Mouse (Mus musculus) stomach, embryonic 16.5 days (tissue): ENCODE data around the gene Nceh1. TPM values are rescaled to one million over a fixed set of nuclear protein-coding genes. Genes with fewer than 3 reads are reported as not detected.

Experiments used
- ATAC-seq: fragments of 200-750 bp; cut with Nextera tagmentation; 2 replicates; pipeline ENCODE4 v1.8.0; 2017; ENCODE audit warnings: moderate number of reproducible peaks, moderate TSS enrichment; ENCODE audit not compliant: insufficient read depth, low FRiP score
- H3K27ac ChIP-seq: fragments of 300-500 bp; sonication (generic); 2 replicates; pipeline ENCODE4 v1.5.1; 2014; ENCODE audit warnings: low read length
- H3K27me3 ChIP-seq: fragments of 300-500 bp; sonication (generic); 2 replicates; pipeline ENCODE4 v1.6.1; 2014; ENCODE audit warnings: low read length, control low read depth, mixed read lengths; ENCODE audit not compliant: control insufficient read depth, insufficient read depth
- H3K36me3 ChIP-seq: fragments of 300-500 bp; sonication (generic); 2 replicates; pipeline ENCODE4 v1.6.1; 2014; ENCODE audit warnings: low read length; ENCODE audit not compliant: control insufficient read depth, insufficient read depth
- H3K4me1 ChIP-seq: fragments of 300-500 bp; sonication (generic); 2 replicates; pipeline ENCODE4 v1.6.1; 2014; ENCODE audit warnings: low read length, control low read depth, mixed read lengths; ENCODE audit not compliant: control insufficient read depth, insufficient read depth
- H3K4me2 ChIP-seq: fragments of 300-500 bp; sonication (generic); 2 replicates; pipeline ENCODE4 v1.6.1; 2014; ENCODE audit warnings: low read depth, low read length, mixed read lengths
- H3K4me3 ChIP-seq: fragments of 300-500 bp; sonication (generic); replicated peaks from 2 replicates; pipeline ENCODE4 v1.5.1; 2014; ENCODE audit warnings: mild to moderate bottlenecking, low read length
- H3K9ac ChIP-seq: fragments of 300-500 bp; sonication (generic); 2 replicates; pipeline ENCODE4 v1.6.1; 2014; ENCODE audit warnings: low read length
- H3K9me3 ChIP-seq: fragments of 300-500 bp; sonication (generic); replicated peaks from 2 replicates; pipeline ENCODE4 v1.6.1; 2016; ENCODE audit warnings: low read length, control low read depth; ENCODE audit not compliant: control insufficient read depth
- WGBS: fragments of 180-500 bp; shearing (Covaris S2); extraction: QIAGEN DNeasy Blood & Tissue Kit; methylation state at CpG from one replicate; pipeline ENCODE4 v1.1.7; 2014; 5-methylcytosine and 5-hydroxymethylcytosine counted together
- polyA plus RNA-seq: library from polyadenylated mRNA; unstranded; fragments of >200 nt; fragmentation: Nextera tagmentation; extraction: Ambion mirVana; gene quantifications from 2 replicates; pipeline ENCODE4 v1.2.1, GENCODE M21; 2015

Nceh1 gene
- polyA plus RNA-seq, 1 experiment from 2014 or later = 8.6 TPM

DNA sequence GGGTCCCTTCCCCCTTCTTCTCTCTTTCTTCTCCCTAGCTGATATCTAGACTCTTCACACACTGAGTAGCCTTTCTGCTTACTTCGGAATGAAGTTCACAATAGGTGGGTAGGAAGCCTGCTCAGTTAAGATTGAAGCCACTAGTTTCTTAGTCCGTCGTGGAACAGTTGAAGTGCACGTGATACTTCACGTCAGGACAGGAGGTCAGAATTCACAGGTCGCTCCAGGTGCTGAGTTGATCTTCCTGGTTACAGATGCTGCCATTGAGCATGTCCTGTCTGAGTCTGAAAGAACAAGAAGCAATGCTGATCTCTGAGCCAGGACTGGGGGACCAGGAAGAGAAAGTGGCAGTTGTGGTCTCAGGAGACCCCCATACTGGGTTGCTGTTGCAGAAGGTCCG, 16.4 kb downstream of the Nceh1 start:
- 81% methylated on average over 7 of the region's 7 CpGs for WGBS
- Histone ChIP-seq H3K9ac (no peak overlapping the region), H3K9me3 (no peaks in the 10 kb centered on the region), H3K27me3 (no peaks in the 10 kb centered on the region), H3K4me2 (no peak overlapping the region), H3K27ac (no peak overlapping the region), H3K4me1 (no peaks in the 10 kb centered on the region), H3K4me3 (no peak overlapping the region), H3K36me3 (no peaks in the 10 kb centered on the region)
- ATAC-seq = no peak

DNA sequence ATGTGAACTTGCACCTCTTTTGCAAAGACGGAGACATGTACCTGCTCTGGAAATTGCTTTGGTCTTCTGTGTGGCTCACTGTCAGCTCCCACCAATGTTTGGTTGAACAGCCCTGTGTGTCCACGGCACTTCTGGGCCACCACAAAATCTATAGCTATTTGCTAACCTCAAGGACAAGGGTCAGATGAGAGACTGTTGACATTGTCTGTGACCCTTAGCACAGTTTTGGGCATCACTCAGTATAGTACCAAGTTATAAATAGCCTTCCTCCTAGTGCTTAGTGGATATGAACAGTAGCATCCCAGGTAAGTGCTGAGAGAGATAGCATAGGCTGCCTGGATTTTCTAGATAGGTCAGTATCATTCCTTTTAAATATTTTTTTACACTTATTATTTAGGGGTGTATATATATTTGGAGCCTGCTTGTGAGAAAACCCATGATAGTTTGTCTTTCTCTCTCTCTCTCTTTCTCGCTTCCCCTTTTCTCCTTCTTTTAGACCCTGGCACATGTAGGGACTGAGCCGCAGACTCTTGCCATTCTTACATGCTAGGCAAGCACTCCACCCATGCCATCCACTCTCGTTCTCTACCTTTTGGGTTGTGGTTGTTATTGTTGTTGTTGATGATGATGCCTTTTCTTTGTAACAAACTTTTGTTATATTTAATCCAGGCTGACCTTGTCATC, 19.1 kb downstream of the Nceh1 start:
- Histone ChIP-seq H3K27me3 (no peaks in the 10 kb centered on the region), H3K4me2 (no peak overlapping the region), H3K4me1 (peaks cover 14% of the 10 kb centered on the region; the same call in 1 of the 2 replicates), H3K36me3 (no peaks in the 10 kb centered on the region), H3K27ac (no peak overlapping the region), H3K9me3 (no peaks in the 10 kb centered on the region), H3K9ac (no peak overlapping the region), H3K4me3 (no peak overlapping the region)
- 82% methylated on average over 5 of the region's 5 CpGs for WGBS
- ATAC-seq = no peak

DNA sequence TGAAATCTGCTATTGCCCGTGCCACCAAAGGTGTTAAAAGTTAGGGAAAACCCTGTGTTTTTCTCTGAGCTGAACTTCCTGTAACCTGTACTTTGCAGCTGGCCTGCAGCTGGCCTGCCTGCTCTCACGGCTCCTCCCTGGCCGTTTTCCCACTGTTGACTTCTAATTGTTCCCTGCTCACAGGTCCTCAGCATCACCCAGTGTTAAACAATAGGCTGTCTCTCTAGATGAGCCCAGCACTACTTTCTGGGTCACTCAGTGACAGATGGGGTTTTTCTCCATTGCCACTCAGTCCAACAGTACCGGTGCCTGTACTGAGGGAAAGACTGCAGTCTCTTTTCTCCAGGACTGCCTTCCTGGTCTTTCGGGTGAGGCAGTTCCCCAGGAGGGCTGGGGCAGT, 22.3 kb downstream of the Nceh1 start:
- peaks cover 14% of the 10 kb centered on the region; the same call in 1 of the 2 replicates for H3K4me1 ChIP-seq
- H3K36me3 ChIP-seq = no peaks in the 10 kb centered on the region
- H3K9ac ChIP-seq = no peak overlapping the region
- H3K4me3 ChIP-seq = no peak overlapping the region
- ATAC-seq = peak; percentile 31; the same call in 1 of the 2 replicates
- 23% methylated on average over 5 of the region's 5 CpGs for WGBS
- no peak overlapping the region for H3K4me2 ChIP-seq
- no peaks in the 10 kb centered on the region for H3K27me3 ChIP-seq
- no peaks in the 10 kb centered on the region for H3K9me3 ChIP-seq
- peak overlapping the region; percentile 70 for H3K27ac ChIP-seq

DNA sequence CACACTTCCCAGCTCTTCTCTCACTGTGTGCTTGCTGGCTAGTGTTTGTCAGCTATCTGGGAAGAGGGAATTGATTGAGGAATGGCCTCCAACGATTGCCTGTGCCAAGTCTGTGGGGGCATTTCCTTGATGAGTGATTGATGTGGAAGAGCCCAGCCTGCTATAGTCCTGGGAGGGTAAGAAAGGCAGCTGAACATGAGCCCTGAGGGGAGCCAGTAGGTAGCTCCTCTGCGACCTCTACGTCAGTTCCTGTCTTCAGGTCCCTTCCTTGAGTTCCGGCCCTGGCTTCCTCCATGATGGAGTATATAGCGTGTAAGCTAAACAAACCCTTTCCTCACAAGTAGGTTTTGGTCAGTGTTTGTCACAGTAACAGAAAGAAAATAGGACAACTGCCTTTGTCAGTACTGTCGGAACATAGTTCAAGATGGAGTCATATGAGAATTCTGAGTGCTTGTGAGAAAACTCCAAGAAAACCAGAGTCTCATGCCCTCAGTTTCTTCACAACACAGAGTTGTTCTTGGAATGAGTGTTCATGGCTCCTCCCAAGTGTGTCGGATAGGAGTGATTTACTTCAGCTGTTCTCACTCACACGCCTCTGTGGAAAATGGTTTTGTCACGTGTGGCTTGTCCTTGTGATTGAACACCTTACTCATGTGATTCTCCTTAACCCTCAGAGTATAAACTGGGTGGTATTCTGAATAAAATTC, 22.9 kb downstream of the Nceh1 start:
- Histone ChIP-seq H3K4me1 (peaks cover 14% of the 10 kb centered on the region; the same call in 1 of the 2 replicates), H3K36me3 (no peaks in the 10 kb centered on the region), H3K9me3 (no peaks in the 10 kb centered on the region), H3K4me3 (no peak overlapping the region), H3K9ac (no peak overlapping the region), H3K4me2 (no peak overlapping the region), H3K27me3 (no peaks in the 10 kb centered on the region), H3K27ac (peak overlapping the region; percentile 70)
- 56% methylated on average over 9 of the region's 9 CpGs for WGBS
- peak; percentile 41; the same call in 1 of the 2 replicates for ATAC-seq

DNA sequence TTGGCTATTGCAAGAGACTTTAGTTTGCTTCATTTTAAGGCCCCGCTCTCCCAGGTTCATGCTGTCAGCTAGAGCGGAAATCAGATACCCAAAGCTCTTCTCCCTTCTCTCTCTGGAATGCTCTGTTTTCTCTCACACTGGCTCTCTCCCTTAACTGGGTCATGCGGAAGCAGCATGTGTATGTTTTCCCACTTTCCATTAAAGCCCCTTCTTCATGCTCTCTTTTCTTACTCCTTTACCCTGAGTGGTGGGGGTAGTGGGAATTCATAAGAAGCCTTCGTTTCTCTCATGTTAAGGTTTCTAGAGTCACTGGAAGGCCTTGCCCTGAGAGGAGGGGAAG, 23.4 kb downstream of the Nceh1 start:
- peak overlapping the region; percentile 15; the same call in 1 of the 2 replicates for H3K27ac ChIP-seq
- H3K4me1 ChIP-seq = peaks cover 14% of the 10 kb centered on the region; the same call in 1 of the 2 replicates
- H3K27me3 ChIP-seq = no peaks in the 10 kb centered on the region
- no peak overlapping the region for H3K4me2 ChIP-seq
- no peaks in the 10 kb centered on the region for H3K9me3 ChIP-seq
- ATAC-seq = peak; percentile 16; the same call in 1 of the 2 replicates
- no peak overlapping the region for H3K9ac ChIP-seq
- no peaks in the 10 kb centered on the region for H3K36me3 ChIP-seq
- no peak overlapping the region for H3K4me3 ChIP-seq
- 54% methylated on average over 4 of the region's 4 CpGs for WGBS

DNA sequence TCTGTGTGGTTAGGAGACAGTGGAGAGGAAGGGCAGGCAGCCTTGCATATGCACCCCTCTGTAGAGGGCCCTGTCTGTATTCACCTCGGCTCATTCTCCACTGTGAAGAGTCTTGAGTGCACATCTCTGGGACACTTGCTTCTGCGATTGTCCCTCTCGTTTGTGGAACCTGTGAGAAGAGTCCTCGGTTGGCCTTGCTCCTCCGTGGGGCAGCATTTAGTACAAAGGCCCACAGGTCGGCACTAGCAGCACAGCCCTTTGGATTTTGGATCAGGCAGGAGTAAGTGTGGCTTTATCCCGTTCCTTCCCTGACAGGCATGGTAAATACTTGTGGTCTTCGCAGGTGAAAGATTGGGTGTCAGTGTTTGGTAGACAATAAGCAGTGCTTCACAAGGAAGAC, 23.8 kb downstream of the Nceh1 start:
- 77% methylated on average over 8 of the region's 8 CpGs for WGBS
- no peak overlapping the region for H3K9ac ChIP-seq
- no peaks in the 10 kb centered on the region for H3K36me3 ChIP-seq
- H3K4me2 ChIP-seq = no peak overlapping the region
- H3K27ac ChIP-seq = peak overlapping the region; percentile 15
- no peak for ATAC-seq
- H3K4me1 ChIP-seq = peaks cover 14% of the 10 kb centered on the region; the same call in 1 of the 2 replicates
- H3K9me3 ChIP-seq = no peaks in the 10 kb centered on the region
- no peak overlapping the region for H3K4me3 ChIP-seq
- H3K27me3 ChIP-seq = no peaks in the 10 kb centered on the region

DNA sequence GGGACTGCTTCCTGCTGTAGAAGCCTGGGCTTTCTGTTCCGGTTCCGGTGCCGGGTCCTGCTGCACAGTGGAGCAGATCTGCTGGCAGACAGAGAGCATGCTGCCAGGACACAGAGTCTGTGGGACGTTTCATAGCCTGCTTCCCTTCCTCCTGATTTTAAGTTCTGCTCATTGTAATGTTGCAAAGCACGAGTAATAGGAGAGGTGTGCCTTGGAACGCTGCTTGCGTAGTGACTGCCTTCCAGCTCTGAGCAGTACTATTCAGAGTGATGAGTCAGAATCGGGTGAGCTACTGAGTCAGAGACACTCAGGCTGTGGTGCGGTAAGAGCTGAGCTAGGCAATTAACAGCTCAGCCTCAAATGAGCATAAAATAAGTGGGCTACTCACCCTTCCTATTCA, 26.9 kb downstream of the Nceh1 start:
- Histone ChIP-seq H3K9me3 (no peaks in the 10 kb centered on the region), H3K4me3 (no peak overlapping the region), H3K27me3 (no peaks in the 10 kb centered on the region), H3K4me2 (no peak overlapping the region), H3K9ac (no peak overlapping the region), H3K4me1 (peaks cover 10% of the 10 kb centered on the region; the same call in 1 of the 2 replicates), H3K36me3 (no peaks in the 10 kb centered on the region), H3K27ac (no peak overlapping the region)
- WGBS = 78% methylated on average over 9 of the region's 9 CpGs
- ATAC-seq = 0 out of 2 replicates have a peak, but pooled peaks have one; percentile 28

DNA sequence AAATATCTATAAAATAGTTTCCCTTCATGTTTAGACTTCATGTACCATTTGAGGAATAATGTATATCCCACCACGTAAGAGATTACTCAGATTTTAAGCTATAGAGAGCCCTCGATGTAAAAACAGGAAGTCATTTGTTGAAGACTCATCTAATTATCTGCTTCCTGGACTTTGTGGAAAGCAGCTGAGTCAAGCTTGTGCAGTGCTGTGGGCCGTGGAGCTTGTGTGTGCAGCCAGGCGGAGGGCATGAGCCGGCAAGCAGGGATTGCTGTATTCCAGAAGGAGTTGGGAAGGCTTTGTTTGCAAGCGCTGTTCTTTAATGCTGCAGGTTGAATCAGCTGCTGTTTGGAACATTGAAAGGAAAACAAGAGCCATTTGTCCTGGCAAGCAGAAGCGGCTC, 27.5 kb downstream of the Nceh1 start:
- no peak overlapping the region for H3K4me2 ChIP-seq
- no peaks in the 10 kb centered on the region for H3K27me3 ChIP-seq
- no peak overlapping the region for H3K27ac ChIP-seq
- H3K9me3 ChIP-seq = no peaks in the 10 kb centered on the region
- H3K4me3 ChIP-seq = no peak overlapping the region
- H3K4me1 ChIP-seq = peaks cover 4% of the 10 kb centered on the region; the same call in 1 of the 2 replicates
- no peaks in the 10 kb centered on the region for H3K36me3 ChIP-seq
- no peak for ATAC-seq
- 51% methylated on average over 7 of the region's 7 CpGs for WGBS
- no peak overlapping the region for H3K9ac ChIP-seq

DNA sequence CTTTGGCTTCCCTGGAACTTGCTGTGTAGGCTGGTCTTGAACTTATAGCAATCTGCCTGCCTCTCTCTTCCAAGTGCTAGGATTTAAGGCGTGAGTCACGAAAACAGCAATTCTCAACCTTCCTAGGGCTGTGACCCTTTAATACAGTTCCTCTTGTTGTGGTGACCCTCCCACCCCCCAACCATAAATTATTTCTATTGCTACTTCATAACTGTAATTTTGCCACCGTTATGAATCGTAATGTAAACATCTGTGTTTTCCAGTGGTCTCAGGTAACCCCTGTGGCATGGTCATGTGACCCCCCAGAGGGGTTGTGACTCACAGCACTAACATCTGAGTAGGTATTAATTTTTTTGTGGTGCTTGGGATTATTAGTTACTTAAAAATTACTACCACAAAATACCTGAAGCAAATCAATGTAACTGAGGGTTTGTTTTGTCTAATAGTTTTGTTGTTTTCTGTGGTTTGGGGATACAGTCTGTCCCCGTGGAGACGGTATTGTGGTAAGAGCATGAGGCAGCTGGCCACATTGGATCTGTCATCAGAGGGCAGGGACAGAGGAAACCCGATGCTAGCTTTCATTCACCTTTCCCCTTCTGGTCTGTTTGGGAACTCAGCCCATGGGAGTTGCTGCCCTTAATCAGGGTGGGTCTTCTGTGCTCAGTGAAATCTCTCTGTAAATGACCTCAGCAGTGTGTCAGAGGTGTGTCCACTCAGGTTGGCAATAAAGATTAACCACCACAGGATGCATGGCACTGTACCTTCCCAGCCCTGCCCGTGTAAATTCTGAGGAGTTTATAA, 31.5 kb downstream of the Nceh1 start:
- no peak overlapping the region for H3K4me3 ChIP-seq
- no peaks in the 10 kb centered on the region for H3K4me1 ChIP-seq
- H3K36me3 ChIP-seq = no peaks in the 10 kb centered on the region
- no peaks in the 10 kb centered on the region for H3K27me3 ChIP-seq
- WGBS = 77% methylated on average over 8 of the region's 8 CpGs
- no peak overlapping the region for H3K9ac ChIP-seq
- no peak overlapping the region for H3K4me2 ChIP-seq
- no peak for ATAC-seq
- no peak overlapping the region for H3K27ac ChIP-seq
- no peaks in the 10 kb centered on the region for H3K9me3 ChIP-seq
